Mouse (Mus musculus): ENCODE results near the gene Ptgr1. TPM values are rescaled to one million over a fixed set of nuclear protein-coding genes. Genes with fewer than 3 reads are reported as not detected.
A peak's percentile ranks its signal among the peaks of the same experiment; 100 is the strongest.

Ptgr1 gene
- polyA plus RNA-seq, 1 experiment: 1.3 TPM

DNA sequence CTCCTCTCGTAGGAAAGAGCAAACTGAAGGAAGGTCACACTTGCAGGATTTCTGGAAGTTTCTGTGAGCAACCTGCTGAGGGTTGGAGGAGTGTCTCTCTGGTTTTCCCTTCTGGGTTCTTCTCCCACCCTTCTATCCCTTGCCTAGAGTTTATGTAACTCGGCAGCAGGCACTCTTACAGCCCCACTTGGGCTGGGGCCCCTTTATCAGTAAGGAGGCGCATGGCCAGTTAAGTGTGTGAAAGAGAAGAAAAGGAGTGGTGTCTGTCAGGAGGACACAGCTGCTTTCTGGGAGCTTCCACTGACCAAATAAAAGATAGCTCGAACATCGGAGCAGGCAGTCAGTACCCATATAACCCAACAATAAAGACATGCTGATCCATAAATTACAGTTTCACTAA, 5.3 kb upstream of the Ptgr1 start:
- DNase-seq (ENCODE audit: extremely low spot score in 1 of 2, low spot score in 1 of 2): no peak

DNA sequence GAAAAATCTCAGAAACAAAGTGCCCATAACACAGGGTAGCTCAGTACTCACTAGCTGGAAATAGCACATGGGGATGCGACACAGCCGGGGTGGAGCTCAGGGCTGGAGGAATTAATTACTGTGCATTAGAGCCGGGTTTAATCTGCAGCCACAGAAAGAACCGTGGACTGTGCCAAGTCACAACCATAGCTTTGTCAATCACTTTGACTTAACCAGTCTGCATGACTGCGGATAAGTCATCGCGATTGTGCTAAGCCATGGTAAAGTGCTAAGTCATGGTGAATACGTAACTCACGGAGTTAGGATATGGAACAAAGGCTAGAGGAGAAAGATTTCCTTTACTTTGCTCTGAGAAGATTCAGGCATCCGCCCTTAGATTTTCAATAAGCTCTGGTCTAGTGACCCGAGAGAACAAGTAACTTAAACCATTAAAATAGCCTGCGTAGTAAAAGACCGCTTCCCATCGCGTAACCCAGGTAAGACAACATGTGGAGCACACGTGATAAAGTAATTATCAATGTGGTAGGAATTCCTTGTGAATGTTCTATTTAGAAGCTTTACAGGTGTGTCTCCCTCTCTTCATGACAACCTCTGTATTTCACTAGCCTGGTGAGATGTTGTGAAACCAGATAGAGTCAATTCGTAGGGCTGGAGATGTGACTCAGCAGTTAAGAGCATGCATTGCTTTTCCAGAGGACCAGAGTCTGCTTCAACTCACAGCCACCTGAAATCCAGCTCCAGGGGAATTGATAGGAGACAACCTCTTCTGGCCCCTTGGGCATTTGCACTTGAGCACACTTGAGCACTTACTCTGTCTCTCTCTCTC, 3.9 kb upstream of the Ptgr1 start:
- no peak for DNase-seq (ENCODE audit: extremely low spot score in 1 of 2, low spot score in 1 of 2)

DNA sequence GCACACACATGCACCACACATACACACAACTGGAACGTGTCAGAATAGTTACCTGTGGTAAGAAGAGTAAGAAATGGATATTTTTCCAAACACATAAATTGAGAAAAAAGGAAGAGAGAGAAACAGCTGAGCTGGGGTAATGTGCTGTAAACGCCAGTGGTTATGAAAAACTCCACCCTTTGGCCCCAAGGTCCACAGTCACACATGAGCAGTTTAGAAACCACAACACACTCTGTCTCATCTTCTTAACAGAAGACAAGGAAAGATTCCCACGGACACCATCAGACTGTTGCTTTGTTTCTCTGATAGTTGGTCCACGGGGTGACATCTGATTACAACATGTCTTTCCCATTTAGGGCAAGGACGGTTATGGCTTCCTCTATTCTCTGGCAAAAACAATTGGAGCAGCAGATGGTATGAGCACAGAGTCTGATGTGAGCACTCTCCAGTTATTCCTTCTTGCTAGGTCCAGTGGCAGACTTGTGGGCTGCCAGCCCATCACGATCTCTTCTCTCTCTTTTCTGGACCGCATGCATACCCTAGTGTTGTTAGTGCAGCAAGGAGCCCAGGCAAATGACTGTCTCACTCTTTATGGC, 2.5 kb upstream of the Ptgr1 start:
- no peak for DNase-seq (ENCODE audit: extremely low spot score in 1 of 2, low spot score in 1 of 2)

GRCm38 (mm10) chr4:58985157-58985648, 1.7 kb downstream of the Ptgr1 start:
- peak; percentile 29 to 88 for DNase-seq (ENCODE audit: extremely low spot score in 1 of 2, low spot score in 1 of 2)

DNA sequence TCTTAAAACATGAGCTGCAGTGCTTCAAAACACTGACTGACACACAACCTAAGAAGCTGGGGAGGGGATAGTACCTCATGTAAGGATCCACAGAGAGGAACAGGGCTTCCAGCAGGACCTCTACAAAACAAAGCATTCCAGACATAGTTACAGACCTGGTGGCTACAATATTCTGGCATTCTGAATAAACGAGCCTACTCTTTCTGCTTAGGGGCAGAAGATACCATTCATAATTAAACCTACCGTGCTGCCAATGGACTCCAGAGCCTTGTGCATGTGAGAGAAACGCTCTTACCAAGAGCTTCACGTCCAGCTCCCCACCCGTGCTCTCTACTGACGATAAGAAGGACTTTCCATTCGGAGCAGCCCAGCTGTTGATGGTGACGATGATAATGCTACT, 4.1 kb downstream of the Ptgr1 start:
- no peak for DNase-seq (ENCODE audit: extremely low spot score in 1 of 2, low spot score in 1 of 2)

DNA sequence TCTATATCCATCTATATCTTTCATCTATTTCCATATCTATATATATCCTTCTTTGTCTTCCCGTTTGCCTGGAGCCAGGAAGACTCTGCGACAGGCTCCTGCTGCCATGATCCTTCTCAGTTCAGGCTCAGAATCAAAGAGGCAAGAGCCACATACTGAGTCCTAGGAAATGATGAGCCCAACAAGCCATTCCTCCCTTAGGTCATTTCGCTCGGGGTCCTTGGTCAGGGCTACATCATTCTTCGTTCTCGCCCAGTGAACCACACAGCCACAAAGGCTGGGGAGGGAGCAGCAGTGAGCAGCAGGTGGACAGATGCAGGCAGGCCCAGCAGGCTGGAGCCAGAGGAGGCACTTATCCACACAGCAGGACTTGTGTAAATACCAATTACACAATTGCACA, 5.5 kb downstream of the Ptgr1 start:
- no peak for DNase-seq (ENCODE audit: extremely low spot score in 1 of 2, low spot score in 1 of 2)

GRCm38 (mm10) chr4:58975711-58976110, 11.2 kb downstream of the Ptgr1 start:
- no peak for DNase-seq (ENCODE audit: extremely low spot score in 1 of 2, low spot score in 1 of 2)

GRCm38 (mm10) chr4:58970678-58971077, 16.2 kb downstream of the Ptgr1 start:
- DNase-seq (ENCODE audit: extremely low spot score in 1 of 2, low spot score in 1 of 2): no peak

GRCm38 (mm10) chr4:58965136-58965535, 21.8 kb downstream of the Ptgr1 start:
- DNase-seq (ENCODE audit: extremely low spot score in 1 of 2, low spot score in 1 of 2): no peak

DNA sequence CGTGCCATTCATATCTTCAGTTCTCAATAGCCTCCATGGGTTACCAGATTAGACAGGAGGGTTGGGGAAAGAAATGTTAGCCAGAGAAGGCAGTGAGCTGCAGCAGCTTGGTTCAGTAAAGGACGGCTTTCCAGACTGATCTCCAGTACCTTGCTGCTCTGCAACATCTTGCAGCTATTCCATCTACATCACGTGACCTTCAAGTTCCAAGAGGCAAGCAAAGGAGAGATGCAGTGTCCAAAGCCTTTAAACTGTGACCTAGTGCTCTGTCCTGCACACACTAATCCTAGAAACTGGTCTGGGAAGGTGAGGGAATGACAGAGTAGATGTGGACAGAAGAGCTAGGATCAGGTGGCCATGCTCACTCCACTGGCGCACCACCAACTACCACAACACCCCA, 23.6 kb downstream of the Ptgr1 start:
- DNase-seq (ENCODE audit: extremely low spot score in 1 of 2, low spot score in 1 of 2): no peak

DNA sequence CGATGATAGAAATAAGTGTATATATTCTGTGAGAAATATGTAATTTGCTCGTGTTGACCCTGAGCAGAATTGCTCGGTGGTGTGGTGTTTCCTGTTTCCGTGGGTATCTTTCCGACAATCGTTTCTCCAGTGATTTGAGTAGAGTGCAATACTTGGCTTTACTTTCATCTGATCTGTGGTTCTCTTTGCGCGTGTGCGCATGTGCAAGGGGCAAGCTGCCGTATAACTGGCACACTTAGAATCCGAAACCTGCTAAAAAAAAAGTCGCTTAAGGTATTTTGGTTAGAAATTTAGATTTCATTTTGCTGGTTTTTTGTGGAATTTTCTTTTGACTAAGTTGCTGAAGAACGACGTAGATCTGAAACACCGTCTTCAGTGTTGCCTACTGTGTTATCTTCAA, 25.2 kb downstream of the Ptgr1 start:
- no peak for DNase-seq (ENCODE audit: extremely low spot score in 1 of 2, low spot score in 1 of 2)

DNA sequence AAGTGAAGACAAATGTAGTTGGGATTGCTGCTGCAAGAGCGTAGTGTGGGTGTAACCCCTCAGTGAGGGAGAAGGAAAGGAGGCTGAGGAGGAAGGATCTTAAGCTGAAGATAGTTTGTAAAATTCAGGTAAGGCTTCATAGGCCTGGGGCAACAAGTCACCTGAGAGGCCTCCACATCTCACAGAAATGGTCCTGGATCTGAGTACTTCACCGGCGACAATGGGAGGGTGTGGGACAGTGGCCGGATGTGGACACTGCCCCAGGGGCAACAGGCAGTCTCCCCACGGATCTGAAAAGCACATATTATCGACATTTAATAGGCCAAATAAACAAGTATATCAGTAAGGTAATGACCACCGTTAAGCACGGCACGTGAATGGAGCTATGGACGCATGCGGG, 34.3 kb downstream of the Ptgr1 start:
- DNase-seq (ENCODE audit: extremely low spot score in 1 of 2, low spot score in 1 of 2): no peak

DNA sequence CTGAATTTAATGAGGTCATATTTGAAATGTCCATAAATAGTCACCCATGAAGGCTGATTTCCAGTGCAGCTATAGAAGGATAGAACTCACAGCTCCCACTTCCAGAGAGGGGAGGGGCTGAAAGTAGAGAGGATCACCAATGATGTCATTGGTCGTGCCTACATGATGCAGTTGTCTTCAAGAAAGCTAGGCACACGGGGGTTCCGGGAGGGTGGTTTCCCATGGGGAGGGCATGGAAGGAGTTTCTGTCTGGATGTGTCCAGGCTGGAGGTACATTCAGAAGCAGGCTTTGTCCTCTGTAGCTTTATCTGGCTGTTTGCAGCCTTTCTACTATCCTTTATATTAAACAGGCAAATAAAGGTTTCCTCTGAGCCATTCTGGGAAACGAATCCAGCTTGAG, 38.5 kb downstream of the Ptgr1 start:
- peak in 1 of 2 experiments; percentile 30 for DNase-seq (ENCODE audit: extremely low spot score in 1 of 2, low spot score in 1 of 2)

DNA sequence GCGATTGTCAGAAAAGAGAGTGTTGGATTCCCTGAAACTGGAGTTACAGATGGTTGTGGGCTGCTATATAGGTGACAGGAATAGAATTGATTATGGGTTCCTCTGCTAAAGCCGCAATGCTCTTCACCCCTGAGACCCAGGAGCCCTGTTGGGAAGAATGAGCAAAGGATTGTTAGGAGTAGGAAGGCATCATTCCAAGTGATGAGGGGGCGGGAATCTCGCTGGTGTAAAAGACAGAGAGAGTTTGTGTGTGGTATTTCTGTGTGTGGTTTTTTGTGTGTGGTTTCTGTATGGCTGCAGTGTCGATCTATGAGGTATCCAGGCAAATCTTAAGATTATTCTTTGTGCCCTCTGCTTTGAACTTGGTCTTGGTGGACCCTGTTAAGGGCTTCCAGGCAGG, 42.2 kb downstream of the Ptgr1 start:
- peak in 1 of 2 experiments; percentile 76 for DNase-seq (ENCODE audit: extremely low spot score in 1 of 2, low spot score in 1 of 2)

DNA sequence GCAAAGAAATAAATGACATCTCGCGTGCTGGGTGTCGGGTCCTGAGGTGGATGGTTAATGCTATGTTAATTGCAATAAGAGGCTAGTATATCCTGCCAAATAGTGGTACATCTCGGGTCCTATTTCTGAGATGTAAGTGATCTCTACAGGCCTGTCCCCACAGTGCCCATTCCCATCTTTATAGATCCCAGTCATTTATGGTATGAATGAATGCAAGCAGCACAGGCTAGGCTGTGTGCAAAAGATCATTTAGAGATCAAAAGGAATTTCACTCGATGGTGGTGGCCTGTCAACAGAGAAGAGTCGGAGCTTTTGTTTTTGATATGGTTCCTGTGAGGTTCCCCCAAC, 42.7 kb downstream of the Ptgr1 start:
- no peak for DNase-seq (ENCODE audit: extremely low spot score in 1 of 2, low spot score in 1 of 2)

DNA sequence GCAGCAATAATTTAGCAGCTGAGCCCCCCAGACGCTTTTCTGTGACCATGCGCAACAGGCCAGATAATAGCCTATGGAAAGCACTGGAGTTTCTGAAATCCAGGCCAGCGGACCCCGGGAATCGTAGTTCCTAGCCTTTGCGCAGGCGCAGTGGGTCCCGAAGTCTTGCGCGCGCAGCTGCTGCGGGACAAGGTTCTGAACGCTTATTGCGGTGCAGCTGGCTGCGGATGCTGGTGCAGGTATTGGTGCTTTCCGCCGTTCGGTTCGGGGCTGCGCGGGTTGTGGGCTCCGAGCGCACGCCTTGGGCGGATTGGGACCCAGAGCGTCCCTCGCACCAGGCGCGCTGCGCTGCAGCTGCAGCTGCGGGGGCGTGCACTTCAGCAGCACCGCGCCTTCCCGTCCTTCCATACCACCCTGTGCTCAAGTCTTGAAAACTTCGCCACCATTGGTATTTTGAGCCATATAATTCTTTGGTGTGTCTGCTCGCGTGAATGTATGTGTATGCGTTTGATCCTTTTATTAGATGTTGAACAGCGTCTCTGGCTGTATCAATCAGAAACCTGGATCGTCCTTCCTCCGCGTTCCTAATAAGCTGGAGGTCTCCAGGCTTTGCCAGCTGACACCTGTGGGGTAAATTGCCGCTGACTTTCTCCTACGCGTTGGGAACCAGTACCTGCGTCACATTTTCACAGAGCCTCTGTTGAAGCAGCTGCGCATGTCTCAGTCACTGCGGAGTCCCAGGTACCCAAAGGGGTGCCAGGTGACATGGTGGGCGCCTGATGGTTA, 43.3 kb downstream of the Ptgr1 start, which contains the start of gene Zkscan16:
Zkscan16 (plus strand) TSS at position 209 of the 786 bp plus-strand sequence.
- DNase-seq (ENCODE audit: extremely low spot score in 1 of 2, low spot score in 1 of 2): peak; percentile 87 to 96

DNA sequence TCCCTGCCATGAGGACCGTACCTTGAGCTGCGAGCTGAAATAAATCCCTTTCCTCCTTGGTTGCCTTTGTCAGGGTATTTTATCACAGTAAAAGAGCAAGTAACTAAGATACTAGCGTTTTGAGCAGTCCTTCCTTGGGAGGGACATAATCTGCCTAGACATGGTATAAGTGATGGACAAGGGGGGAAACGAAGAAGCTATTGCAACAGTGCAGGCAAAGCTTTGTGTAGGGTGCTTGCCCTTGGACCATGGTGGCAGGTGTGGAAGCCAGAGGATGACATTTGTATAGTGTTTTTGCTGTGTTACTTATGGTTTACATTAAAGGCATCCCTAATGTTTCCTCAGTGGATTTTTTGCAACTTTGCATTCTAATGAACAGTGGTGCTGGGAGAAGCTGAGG, 44.0 kb downstream of the Ptgr1 start:
- no peak for DNase-seq (ENCODE audit: extremely low spot score in 1 of 2, low spot score in 1 of 2)

- no peak for DNase-seq (ENCODE audit: extremely low spot score in 1 of 2, low spot score in 1 of 2)
These were observed 45.3 kb downstream of the Ptgr1 start for GRCm38 (mm10) chr4:58941638-58942037.

DNA sequence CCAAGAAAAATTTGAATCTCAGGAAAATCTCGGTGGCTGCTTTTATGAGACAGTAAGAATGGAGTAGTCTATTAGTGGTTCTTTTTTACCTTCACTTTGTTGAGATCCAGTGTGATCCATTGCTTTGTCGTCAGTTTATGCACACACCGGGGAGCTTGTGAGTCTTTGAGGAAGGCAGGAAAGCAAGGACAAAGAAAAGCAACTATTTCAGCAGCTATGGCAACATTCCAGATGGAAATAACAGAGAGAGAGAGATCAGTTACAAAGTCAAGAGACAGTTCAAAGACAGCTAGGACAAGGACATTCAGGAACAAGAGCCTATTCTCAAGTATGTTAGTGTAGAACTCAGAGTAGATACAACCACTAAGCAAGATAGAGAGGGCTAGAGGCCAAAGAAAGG, 51.1 kb downstream of the Ptgr1 start:
- DNase-seq (ENCODE audit: extremely low spot score in 1 of 2, low spot score in 1 of 2): no peak

- DNase-seq (ENCODE audit: extremely low spot score in 1 of 2, low spot score in 1 of 2): peak in 1 of 2 experiments; percentile 47
These were observed 52.0 kb downstream of the Ptgr1 start for GRCm38 (mm10) chr4:58934746-58935476.

GRCm38 (mm10) chr4:58934308-58934707, 52.6 kb downstream of the Ptgr1 start:
- no peak for DNase-seq (ENCODE audit: extremely low spot score in 1 of 2, low spot score in 1 of 2)

Measured in frontal cortex, adult 2 months (tissue).